Mouse (Mus musculus) limb, embryonic 12.5 days (tissue): ENCODE results near the gene Nf1. TPM values are rescaled to one million over a fixed set of nuclear protein-coding genes. Genes with fewer than 3 reads are reported as not detected.

ENCODE experiments used
- ATAC-seq: fragments of 200-750 bp; cut with Nextera tagmentation; 2 replicates; pipeline ENCODE4 v1.8.0; 2017; ENCODE audit warnings: low read depth, moderate TSS enrichment; ENCODE audit not compliant: insufficient number of reproducible peaks, insufficient read depth, low FRiP score, low TSS enrichment
- H3K27ac ChIP-seq: fragments of 300-500 bp; sonication (generic); 2 replicates; pipeline ENCODE4 v1.5.1; 2016; ENCODE audit warnings: mild to moderate bottlenecking, moderate library complexity
- H3K27me3 ChIP-seq: fragments of 300-500 bp; sonication (generic); 2 replicates; pipeline ENCODE4 v1.6.1; 2016; ENCODE audit warnings: mild to moderate bottlenecking, moderate library complexity
- H3K36me3 ChIP-seq: fragments of 300-500 bp; sonication (generic); 2 replicates; pipeline ENCODE4 v1.6.1; 2016; ENCODE audit warnings: mild to moderate bottlenecking, moderate library complexity
- H3K4me1 ChIP-seq: fragments of 300-500 bp; sonication (generic); replicated peaks from 2 replicates; pipeline ENCODE4 v1.6.1; 2016
- H3K4me2 ChIP-seq: fragments of 300-500 bp; sonication (generic); 2 replicates; pipeline ENCODE4 v1.6.1; 2016; ENCODE audit warnings: mild to moderate bottlenecking, moderate library complexity
- H3K4me3 ChIP-seq: fragments of 300-500 bp; sonication (generic); replicated peaks from 2 replicates; pipeline ENCODE4 v1.5.1; 2016; ENCODE audit warnings: mild to moderate bottlenecking
- H3K9ac ChIP-seq: fragments of 300-500 bp; sonication (generic); replicated peaks from 2 replicates; pipeline ENCODE4 v1.6.1; 2016; ENCODE audit warnings: mild to moderate bottlenecking, moderate library complexity
- H3K9me3 ChIP-seq: fragments of 300-500 bp; sonication (generic); 2 replicates; pipeline ENCODE4 v1.6.1; 2016; ENCODE audit warnings: mild to moderate bottlenecking, moderate library complexity
- WGBS: fragments of 180-500 bp; shearing (Covaris S2); methylation state at CpG from one replicate; pipeline ENCODE4 v1.1.7; 2016; 5-methylcytosine and 5-hydroxymethylcytosine counted together
- polyA plus RNA-seq: library from polyadenylated mRNA; unstranded; fragments of >200 nt; fragmentation: Nextera tagmentation; extraction: Ambion mirVana; gene quantifications from 2 replicates; pipeline ENCODE4 v1.2.1, GENCODE M21; 2016

The Nf1 gene
- polyA plus RNA-seq, 1 experiment from 2014 or later, result 9.3 TPM

GRCm38 (mm10) chr11:79403625-79404319 is 64.3 kb downstream of the Nf1 start:
- Histone ChIP-seq H3K27ac (no peak overlapping the region), H3K9me3 (no peaks in the 10 kb centered on the region), H3K4me1 (no peaks in the 10 kb centered on the region), H3K36me3 (peaks cover 61% of the 10 kb centered on the region), H3K9ac (no peak overlapping the region), H3K4me3 (no peak overlapping the region), H3K4me2 (no peak overlapping the region), H3K27me3 (no peaks in the 10 kb centered on the region)
- ATAC-seq, result no peak
- 89% methylated on average over 6 of the region's 6 CpGs for WGBS

GRCm38 (mm10) chr11:79413761-79414513 is 74.4 kb downstream of the Nf1 start:
- ATAC-seq, result no peak
- Histone ChIP-seq H3K4me1 (no peaks in the 10 kb centered on the region), H3K9me3 (no peaks in the 10 kb centered on the region), H3K4me3 (no peak overlapping the region), H3K4me2 (no peak overlapping the region), H3K36me3 (peaks cover 35% of the 10 kb centered on the region), H3K27ac (no peak overlapping the region), H3K27me3 (no peaks in the 10 kb centered on the region), H3K9ac (no peak overlapping the region)
- WGBS, result 93% methylated on average over 7 of the region's 7 CpGs

GRCm38 (mm10) chr11:79422496-79422895 is 83.0 kb downstream of the Nf1 start:
- no peak for ATAC-seq
- Histone ChIP-seq H3K9ac (no peak overlapping the region), H3K9me3 (no peaks in the 10 kb centered on the region), H3K36me3 (peaks cover 42% of the 10 kb centered on the region), H3K4me3 (no peak overlapping the region), H3K4me1 (no peaks in the 10 kb centered on the region), H3K4me2 (no peak overlapping the region), H3K27me3 (no peaks in the 10 kb centered on the region), H3K27ac (no peak overlapping the region)
- WGBS, result 95% methylated on average over 5 of the region's 5 CpGs

- no peak overlapping the region for H3K4me2 ChIP-seq
- no peaks in the 10 kb centered on the region for H3K27me3 ChIP-seq
- no peak for ATAC-seq
- peaks cover 44% of the 10 kb centered on the region for H3K36me3 ChIP-seq
- 56% methylated on average over 4 of the region's 4 CpGs for WGBS
- H3K9me3 ChIP-seq, result no peaks in the 10 kb centered on the region
- H3K4me1 ChIP-seq, result no peaks in the 10 kb centered on the region
- no peak overlapping the region for H3K9ac ChIP-seq
- no peak overlapping the region for H3K27ac ChIP-seq
- no peak overlapping the region for H3K4me3 ChIP-seq
These were observed 87.1 kb downstream of the Nf1 start for GRCm38 (mm10) chr11:79426571-79426970.

GRCm38 (mm10) chr11:79427638-79428037 is 88.1 kb downstream of the Nf1 start:
- no peaks in the 10 kb centered on the region for H3K9me3 ChIP-seq
- H3K4me3 ChIP-seq, result no peak overlapping the region
- H3K36me3 ChIP-seq, result peaks cover 46% of the 10 kb centered on the region
- no peak overlapping the region for H3K9ac ChIP-seq
- H3K4me1 ChIP-seq, result no peaks in the 10 kb centered on the region
- H3K27ac ChIP-seq, result no peak overlapping the region
- no peak overlapping the region for H3K4me2 ChIP-seq
- no peak for ATAC-seq
- WGBS, result 16% methylated on average over 2 of the region's 2 CpGs
- no peaks in the 10 kb centered on the region for H3K27me3 ChIP-seq

GRCm38 (mm10) chr11:79435252-79435651 is 95.8 kb downstream of the Nf1 start:
- Histone ChIP-seq H3K27ac (no peak overlapping the region), H3K4me1 (no peaks in the 10 kb centered on the region), H3K27me3 (no peaks in the 10 kb centered on the region), H3K9me3 (no peaks in the 10 kb centered on the region), H3K4me3 (no peak overlapping the region), H3K4me2 (no peak overlapping the region), H3K36me3 (peaks cover 44% of the 10 kb centered on the region), H3K9ac (no peak overlapping the region)
- ATAC-seq, result no peak
- WGBS, result 90% methylated on average over 4 of the region's 4 CpGs

GRCm38 (mm10) chr11:79448361-79448760 is 108.9 kb downstream of the Nf1 start:
- Histone ChIP-seq H3K27me3 (no peaks in the 10 kb centered on the region), H3K4me2 (no peak overlapping the region), H3K27ac (no peak overlapping the region), H3K4me3 (no peak overlapping the region), H3K36me3 (peaks cover 65% of the 10 kb centered on the region), H3K9ac (no peak overlapping the region), H3K9me3 (no peaks in the 10 kb centered on the region), H3K4me1 (no peaks in the 10 kb centered on the region)
- ATAC-seq, result no peak

- H3K4me1 ChIP-seq, result no peaks in the 10 kb centered on the region
- H3K36me3 ChIP-seq, result peaks cover 72% of the 10 kb centered on the region
- no peak overlapping the region for H3K4me2 ChIP-seq
- no peak overlapping the region for H3K9ac ChIP-seq
- no peak overlapping the region for H3K27ac ChIP-seq
- no peaks in the 10 kb centered on the region for H3K9me3 ChIP-seq
- H3K4me3 ChIP-seq, result no peak overlapping the region
- no peaks in the 10 kb centered on the region for H3K27me3 ChIP-seq
- ATAC-seq, result no peak
These were observed 113.5 kb downstream of the Nf1 start for GRCm38 (mm10) chr11:79452966-79453365.

GRCm38 (mm10) chr11:79457928-79458327 is 118.4 kb downstream of the Nf1 start:
- WGBS, result 90% methylated on average over 3 of the region's 3 CpGs
- Histone ChIP-seq H3K27me3 (no peaks in the 10 kb centered on the region), H3K9ac (no peak overlapping the region), H3K27ac (no peak overlapping the region), H3K4me2 (no peak overlapping the region), H3K4me1 (no peaks in the 10 kb centered on the region), H3K4me3 (no peak overlapping the region), H3K36me3 (peaks cover 72% of the 10 kb centered on the region), H3K9me3 (no peaks in the 10 kb centered on the region)
- ATAC-seq, result no peak

- no peak overlapping the region for H3K4me2 ChIP-seq
- no peak overlapping the region for H3K4me3 ChIP-seq
- peaks cover 71% of the 10 kb centered on the region for H3K36me3 ChIP-seq
- H3K9me3 ChIP-seq, result no peaks in the 10 kb centered on the region
- no peak overlapping the region for H3K9ac ChIP-seq
- no peak overlapping the region for H3K27ac ChIP-seq
- H3K4me1 ChIP-seq, result no peaks in the 10 kb centered on the region
- no peak for ATAC-seq
- WGBS, result 91% methylated on average over 4 of the region's 4 CpGs
- H3K27me3 ChIP-seq, result no peaks in the 10 kb centered on the region
These were observed 120.4 kb downstream of the Nf1 start for GRCm38 (mm10) chr11:79459846-79460245.

GRCm38 (mm10) chr11:79460756-79461450 is 121.4 kb downstream of the Nf1 start:
- H3K4me2 ChIP-seq, result no peak overlapping the region
- ATAC-seq, result no peak
- no peak overlapping the region for H3K9ac ChIP-seq
- WGBS, result 97% methylated on average over 3 of the region's 3 CpGs
- no peak overlapping the region for H3K27ac ChIP-seq
- H3K27me3 ChIP-seq, result no peaks in the 10 kb centered on the region
- no peak overlapping the region for H3K4me3 ChIP-seq
- no peaks in the 10 kb centered on the region for H3K4me1 ChIP-seq
- no peaks in the 10 kb centered on the region for H3K9me3 ChIP-seq
- peaks cover 66% of the 10 kb centered on the region for H3K36me3 ChIP-seq
